Mouse (Mus musculus) inflammation-experienced regulatory T-cells, adult 16 weeks (primary cell): ENCODE results near the gene Ccr1l1. TPM values are rescaled to one million over a fixed set of nuclear protein-coding genes. Genes with fewer than 3 reads are reported as not detected.

Experiments used
- polyA plus RNA-seq: library from polyadenylated mRNA; unstranded; fragments of 100-300 nt; shearing (Covaris generic); gene quantifications from one replicate; pipeline ENCODE4 v1.2.1, GENCODE M21; 2017

Ccr1l1 gene
- not detected for polyA plus RNA-seq

GRCm38 (mm10) chr9:123978308-123978707, at the start of gene Ccr1l1:
TSS of gene Ccr1l1 (minus strand) at chr9:123978408.

DNA sequence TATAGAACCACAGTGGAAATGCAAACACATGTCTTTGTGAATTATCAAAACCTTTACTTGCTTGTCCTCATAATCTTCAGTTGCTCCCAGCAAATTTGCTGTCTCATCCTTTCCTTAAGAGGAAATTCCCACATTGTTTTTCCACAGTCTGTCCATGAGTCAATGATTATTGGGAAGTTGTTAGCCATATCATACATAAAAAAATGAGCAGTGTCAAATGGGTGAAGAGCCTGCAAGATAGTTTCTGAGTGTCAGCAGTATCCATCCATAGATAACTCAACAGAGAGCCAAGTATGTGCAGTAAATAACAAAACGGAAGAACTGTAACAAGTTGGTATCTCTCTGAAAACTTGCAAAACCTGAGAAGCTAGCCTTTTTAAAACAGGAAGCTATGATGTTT, 43.5 kb upstream of the Ccr1l1 start, which contains the start of gene Ccr3:
Gene Ccr3 (plus strand): TSS at position 301 of the 400 bp plus-strand sequence.

DNA sequence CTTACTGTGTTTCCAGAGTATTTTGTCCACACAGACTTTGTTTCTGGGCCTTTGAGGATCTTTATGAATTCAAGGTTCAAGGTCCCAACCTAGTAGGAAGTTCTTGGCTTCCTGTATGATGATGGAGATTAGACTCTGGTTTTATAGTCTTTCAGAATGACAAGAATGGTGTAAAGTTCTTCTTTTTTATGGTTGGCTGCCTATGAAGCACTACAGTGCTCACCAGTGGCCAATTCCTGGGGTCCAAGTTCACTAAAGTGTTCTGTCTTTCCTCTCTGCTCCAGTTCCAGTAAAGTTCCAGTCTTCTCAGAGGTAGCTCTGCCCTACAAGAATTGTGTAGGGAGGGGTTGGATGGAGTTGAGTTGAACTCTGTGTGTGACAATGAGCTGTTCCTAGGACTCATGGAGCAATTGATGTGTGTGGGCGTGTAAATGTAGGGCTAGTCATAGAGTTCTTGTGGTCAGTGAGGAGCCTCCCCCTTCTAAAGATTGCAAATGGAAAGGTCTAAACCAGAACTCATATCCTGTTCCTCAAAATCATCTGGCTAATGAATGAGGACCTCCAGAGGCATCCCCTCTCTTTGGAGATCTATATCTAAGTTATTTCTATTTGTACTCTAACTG, 9.8 kb downstream of the Ccr1l1 start, which contains the start of gene Ccr1:
Gene Ccr1 (minus strand): TSS at position 403 of the 623 bp plus-strand sequence.

Other genes starting within 250 kb of the Ccr1l1 start
- gene Cxcr6, start 171.9 kb downstream of the Ccr1l1 start, polyA plus RNA-seq = 21.6 TPM
- gene Fyco1, start 126.5 kb downstream of the Ccr1l1 start, polyA plus RNA-seq = 61.5 TPM
- 0.49 TPM for gene Xcr1, start 116.4 kb downstream of the Ccr1l1 start, polyA plus RNA-seq
- gene Ccr1, start 9.7 kb downstream of the Ccr1l1 start, polyA plus RNA-seq = 0.50 TPM
- 4.6 TPM for gene Ccr3, start 43.6 kb upstream of the Ccr1l1 start, polyA plus RNA-seq
- 32.0 TPM for gene Ccr2, start 123.5 kb upstream of the Ccr1l1 start, polyA plus RNA-seq
- 13.5 TPM for gene Ccr5, start 143.1 kb upstream of the Ccr1l1 start, polyA plus RNA-seq